Mouse (Mus musculus) heart, embryonic 16.5 days (tissue): ENCODE results near the gene Auts2. TPM values are rescaled to one million over a fixed set of nuclear protein-coding genes. Genes with fewer than 3 reads are reported as not detected.

Source experiments
- ATAC-seq: fragments of 200-750 bp; cut with Nextera tagmentation; replicated peaks from 2 replicates; pipeline ENCODE4 v1.8.0; 2017; ENCODE audit warnings: moderate number of reproducible peaks; ENCODE audit not compliant: insufficient read depth, low FRiP score; ENCODE audit errors: extremely low read depth
- H3K27ac ChIP-seq: fragments of 300-500 bp; sonication (generic); 2 replicates; pipeline ENCODE4 v1.5.1; 2014; ENCODE audit warnings: mild to moderate bottlenecking, low read length, control low read depth, moderate library complexity
- H3K27me3 ChIP-seq: fragments of 300-500 bp; sonication (generic); 2 replicates; pipeline ENCODE4 v1.6.1; 2014; ENCODE audit warnings: low read length, mixed read lengths; ENCODE audit not compliant: control insufficient read depth, insufficient read depth
- H3K36me3 ChIP-seq: fragments of 300-500 bp; sonication (generic); 2 replicates; pipeline ENCODE4 v1.6.1; 2014; ENCODE audit not compliant: control insufficient read depth, insufficient read depth
- H3K4me1 ChIP-seq: fragments of 300-500 bp; sonication (generic); 2 replicates; pipeline ENCODE4 v1.6.1; 2014; ENCODE audit warnings: low read length, mixed read lengths; ENCODE audit not compliant: control insufficient read depth, insufficient read depth
- H3K4me2 ChIP-seq: fragments of 300-500 bp; sonication (generic); 2 replicates; pipeline ENCODE4 v1.6.1; 2014; ENCODE audit warnings: low read depth, mild to moderate bottlenecking, control low read depth, low read length
- H3K4me3 ChIP-seq: fragments of 300-500 bp; sonication (generic); 2 replicates; pipeline ENCODE4 v1.5.1; 2014; ENCODE audit warnings: mild to moderate bottlenecking, control low read depth, low read length
- H3K9ac ChIP-seq: fragments of 300-500 bp; sonication (generic); 2 replicates; pipeline ENCODE4 v1.6.1; 2014; ENCODE audit warnings: low read length, control low read depth
- H3K9me3 ChIP-seq: fragments of 300-500 bp; sonication (generic); replicated peaks from 2 replicates; pipeline ENCODE4 v1.6.1; 2016; ENCODE audit warnings: low read length; ENCODE audit not compliant: control insufficient read depth
- WGBS: fragments of 180-500 bp; shearing (Covaris S2); extraction: QIAGEN DNeasy Blood & Tissue Kit; methylation state at CpG from one replicate; pipeline ENCODE4 v1.1.7; 2014; 5-methylcytosine and 5-hydroxymethylcytosine counted together
- polyA plus RNA-seq: library from polyadenylated mRNA; unstranded; fragments of >200 nt; fragmentation: Nextera tagmentation; extraction: Ambion mirVana; gene quantifications from 2 replicates; pipeline ENCODE4 v1.2.1, GENCODE M21; 2015

Gene Auts2
- polyA plus RNA-seq, 1 experiment from 2014 or later = 16.3 TPM

DNA sequence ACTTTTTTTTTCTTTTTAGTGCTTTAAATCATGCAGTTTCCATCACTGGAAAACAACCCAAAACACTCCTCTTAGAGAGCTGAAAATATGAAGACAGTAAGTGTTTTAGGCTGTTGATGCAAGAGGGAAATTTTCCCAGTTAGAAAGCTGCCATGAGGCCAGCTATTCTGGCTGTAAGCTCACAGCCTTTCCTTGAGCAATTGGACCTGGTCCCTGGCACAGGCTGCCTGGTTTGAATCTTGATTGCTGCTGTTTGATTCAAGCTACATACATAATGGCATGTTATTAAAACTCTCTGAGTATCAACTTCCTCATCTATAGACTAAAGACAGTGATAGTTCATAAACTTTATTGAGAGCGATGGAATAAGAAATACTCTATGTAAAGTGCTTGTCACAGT, 52.8 kb downstream of the Auts2 start:
- Histone ChIP-seq H3K27me3 (no peaks in the 10 kb centered on the region), H3K4me3 (no peak overlapping the region), H3K4me2 (no peak overlapping the region), H3K27ac (no peak overlapping the region), H3K36me3 (no peaks in the 10 kb centered on the region), H3K9me3 (no peaks in the 10 kb centered on the region), H3K9ac (no peak overlapping the region), H3K4me1 (peaks cover 19% of the 10 kb centered on the region)
- 96% methylated on average over 1 of the region's 1 CpGs for WGBS
- ATAC-seq = no peak

GRCm38 (mm10) chr5:132489736-132490313, 53.3 kb downstream of the Auts2 start:
- H3K4me3 ChIP-seq = no peak overlapping the region
- H3K27ac ChIP-seq = 0 out of 2 replicates have a peak overlapping the region, but pooled peaks have one; percentile 19
- no peak for ATAC-seq
- WGBS = 78% methylated on average over 7 of the region's 7 CpGs
- peaks cover 20% of the 10 kb centered on the region for H3K4me1 ChIP-seq
- no peak overlapping the region for H3K4me2 ChIP-seq
- no peaks in the 10 kb centered on the region for H3K9me3 ChIP-seq
- H3K27me3 ChIP-seq = no peaks in the 10 kb centered on the region
- H3K9ac ChIP-seq = no peak overlapping the region
- H3K36me3 ChIP-seq = no peaks in the 10 kb centered on the region

GRCm38 (mm10) chr5:132486831-132487230, 56.3 kb downstream of the Auts2 start:
- H3K4me3 ChIP-seq = no peak overlapping the region
- H3K9ac ChIP-seq = no peak overlapping the region
- WGBS = 50% methylated on average over 7 of the region's 7 CpGs
- no peak overlapping the region for H3K27ac ChIP-seq
- no peak for ATAC-seq
- peaks cover 13% of the 10 kb centered on the region for H3K4me1 ChIP-seq
- no peaks in the 10 kb centered on the region for H3K9me3 ChIP-seq
- no peak overlapping the region for H3K4me2 ChIP-seq
- H3K27me3 ChIP-seq = no peaks in the 10 kb centered on the region
- H3K36me3 ChIP-seq = no peaks in the 10 kb centered on the region

GRCm38 (mm10) chr5:132485994-132486393, 57.1 kb downstream of the Auts2 start:
- 83% methylated on average over 6 of the region's 6 CpGs for WGBS
- Histone ChIP-seq H3K36me3 (no peaks in the 10 kb centered on the region), H3K4me3 (no peak overlapping the region), H3K4me2 (no peak overlapping the region), H3K9ac (no peak overlapping the region), H3K9me3 (no peaks in the 10 kb centered on the region), H3K4me1 (peaks cover 11% of the 10 kb centered on the region), H3K27me3 (no peaks in the 10 kb centered on the region), H3K27ac (no peak overlapping the region)
- no peak for ATAC-seq

DNA sequence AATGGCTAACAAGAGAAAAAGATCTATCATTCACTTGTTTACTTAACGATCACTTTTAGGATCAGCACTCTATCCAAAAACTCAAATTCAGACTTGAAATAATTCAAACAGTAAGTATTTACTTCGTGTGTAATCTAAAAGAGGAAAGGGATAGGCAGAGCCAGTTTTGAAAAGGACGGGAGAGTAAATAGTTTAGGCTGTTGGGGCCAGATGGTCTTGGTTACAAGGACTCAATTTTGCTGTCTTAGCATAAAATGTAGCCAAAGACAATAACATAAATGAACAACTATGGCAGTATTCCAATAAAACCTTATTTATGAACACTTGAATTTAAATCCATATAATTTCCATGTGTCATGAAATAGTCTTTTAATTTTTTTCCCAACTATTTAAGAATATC, 57.7 kb downstream of the Auts2 start:
- no peaks in the 10 kb centered on the region for H3K27me3 ChIP-seq
- no peak overlapping the region for H3K27ac ChIP-seq
- 61% methylated on average over 3 of the region's 3 CpGs for WGBS
- no peaks in the 10 kb centered on the region for H3K9me3 ChIP-seq
- H3K4me2 ChIP-seq = no peak overlapping the region
- no peak overlapping the region for H3K9ac ChIP-seq
- peaks cover 11% of the 10 kb centered on the region for H3K4me1 ChIP-seq
- no peak for ATAC-seq
- no peaks in the 10 kb centered on the region for H3K36me3 ChIP-seq
- H3K4me3 ChIP-seq = no peak overlapping the region

GRCm38 (mm10) chr5:132481476-132481875, 61.7 kb downstream of the Auts2 start:
- Histone ChIP-seq H3K4me3 (no peak overlapping the region), H3K36me3 (no peaks in the 10 kb centered on the region), H3K4me2 (no peak overlapping the region), H3K27ac (no peak overlapping the region), H3K9me3 (no peaks in the 10 kb centered on the region), H3K9ac (no peak overlapping the region), H3K4me1 (peaks cover 12% of the 10 kb centered on the region), H3K27me3 (no peaks in the 10 kb centered on the region)
- no peak for ATAC-seq
- WGBS = 83% methylated on average over 3 of the region's 3 CpGs

GRCm38 (mm10) chr5:132480461-132480860, 62.7 kb downstream of the Auts2 start:
- Histone ChIP-seq H3K36me3 (no peaks in the 10 kb centered on the region), H3K4me1 (peaks cover 13% of the 10 kb centered on the region), H3K9me3 (no peaks in the 10 kb centered on the region), H3K4me3 (no peak overlapping the region), H3K9ac (no peak overlapping the region), H3K4me2 (no peak overlapping the region), H3K27ac (no peak overlapping the region), H3K27me3 (no peaks in the 10 kb centered on the region)
- ATAC-seq = no peak
- 82% methylated on average over 6 of the region's 6 CpGs for WGBS

- H3K4me2 ChIP-seq = peak overlapping the region; percentile 27
- no peaks in the 10 kb centered on the region for H3K27me3 ChIP-seq
- no peak; the same call in 1 of the 2 replicates for ATAC-seq
- peaks cover 10% of the 10 kb centered on the region for H3K4me1 ChIP-seq
- no peak overlapping the region for H3K4me3 ChIP-seq
- no peaks in the 10 kb centered on the region for H3K9me3 ChIP-seq
- no peak overlapping the region for H3K27ac ChIP-seq
- no peaks in the 10 kb centered on the region for H3K36me3 ChIP-seq
- H3K9ac ChIP-seq = no peak overlapping the region
- 19% methylated on average over 11 of the region's 11 CpGs for WGBS
Measured at GRCm38 (mm10) chr5:132479227-132479857, 63.8 kb downstream of the Auts2 start.

DNA sequence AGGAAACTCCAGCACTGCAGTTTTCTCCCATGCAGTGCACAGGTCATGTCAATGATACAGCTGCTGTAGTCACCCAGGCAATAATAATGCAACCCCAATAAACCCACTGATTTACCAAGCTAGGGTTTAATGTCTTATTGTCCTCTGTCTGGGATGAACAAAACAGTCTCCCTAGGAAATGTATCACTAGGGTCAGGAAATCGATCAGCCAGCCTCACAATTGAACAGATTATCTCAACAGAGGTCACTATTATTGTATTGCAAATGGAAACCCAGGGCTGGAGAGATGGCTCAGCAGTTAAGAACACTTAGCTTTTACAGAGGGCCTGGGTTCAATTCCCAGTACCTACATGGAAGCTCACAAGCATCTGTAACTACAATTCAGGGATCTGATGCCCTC, 65.6 kb downstream of the Auts2 start:
- H3K27me3 ChIP-seq = no peaks in the 10 kb centered on the region
- peaks cover 21% of the 10 kb centered on the region for H3K4me1 ChIP-seq
- no peak for ATAC-seq
- 80% methylated on average over 1 of the region's 1 CpGs for WGBS
- no peak overlapping the region for H3K4me3 ChIP-seq
- H3K27ac ChIP-seq = no peak overlapping the region
- no peak overlapping the region for H3K9ac ChIP-seq
- no peaks in the 10 kb centered on the region for H3K36me3 ChIP-seq
- no peaks in the 10 kb centered on the region for H3K9me3 ChIP-seq
- H3K4me2 ChIP-seq = no peak overlapping the region
